Mouse (Mus musculus) ES-E14 (cell line): ENCODE data around the gene Thtpa. TPM values are rescaled to one million over a fixed set of nuclear protein-coding genes. Genes with fewer than 3 reads are reported as not detected.

Experiments used
- DNase-seq: peaks from one replicate; pipeline ENCODE4 v3.0.0-alpha.2; 2013; ENCODE audit warnings: low read depth, low spot score
- H3K27ac ChIP-seq: 2 replicates; pipeline ENCODE4 v1.5.1; 2012; ENCODE audit warnings: low read depth, mild to moderate bottlenecking, low read length, moderate library complexity, mixed read lengths; ENCODE audit not compliant: poor library complexity, insufficient read depth, severe bottlenecking
- H3K36me3 ChIP-seq: 2 replicates; pipeline ENCODE4 v1.6.1; 2012; ENCODE audit warnings: mild to moderate bottlenecking, low read length, moderate library complexity, mixed read lengths; ENCODE audit not compliant: control insufficient read depth, poor library complexity, insufficient read depth, severe bottlenecking
- H3K4me1 ChIP-seq, 2 experiments: fragments of 150-350 bp in 1 of 2; sonication (generic) in 1 of 2; 2 replicates each; pipeline ENCODE4 v1.6.1; 2012; ENCODE audit warnings: low read length in 2 of 2, mild to moderate bottlenecking in 1 of 2, mixed read lengths in 1 of 2; ENCODE audit not compliant: control insufficient read depth in 2 of 2, insufficient read depth in 2 of 2, poor library complexity in 1 of 2
- H3K4me3 ChIP-seq, 2 experiments: fragments of 150-350 bp in 1 of 2; sonication (generic) in 1 of 2; 2 replicates each; pipeline ENCODE4 v1.5.1; 2012; ENCODE audit warnings: low read length in 2 of 2, low read depth in 1 of 2, mild to moderate bottlenecking in 1 of 2, mixed read lengths in 1 of 2; ENCODE audit not compliant: insufficient read depth in 1 of 2, poor library complexity in 1 of 2, severe bottlenecking in 1 of 2
- H3K9ac ChIP-seq: 2 replicates; pipeline ENCODE4 v1.6.1; 2012; ENCODE audit warnings: low read depth, mild to moderate bottlenecking, low read length, mixed read lengths; ENCODE audit not compliant: poor library complexity, insufficient read depth, severe bottlenecking
- H3K9me3 ChIP-seq: fragments of 150-350 bp; sonication (generic); 2 replicates; pipeline ENCODE4 v1.6.1; 2012; ENCODE audit warnings: low read depth, mild to moderate bottlenecking, low read length; ENCODE audit not compliant: control insufficient read depth, insufficient read depth
- CHD2 ChIP-seq: IDR thresholded peaks from 2 replicates; pipeline ENCODE4 v1.6.1; 2014; ENCODE audit warnings: mild to moderate bottlenecking, low read depth, low read length, inconsistent platforms
- HCFC1 ChIP-seq: IDR thresholded peaks from 2 replicates; pipeline ENCODE4 v1.6.1; 2012; ENCODE audit warnings: low read length, inconsistent platforms, borderline replicate concordance; ENCODE audit not compliant: insufficient read depth
- MAFK ChIP-seq: IDR thresholded peaks from 2 replicates; pipeline ENCODE4 v1.6.1; 2014; ENCODE audit warnings: mild to moderate bottlenecking, low read depth, low read length, inconsistent platforms; ENCODE audit not compliant: insufficient read depth
- ZC3H11A ChIP-seq: IDR thresholded peaks from 2 replicates; pipeline ENCODE4 v1.6.1; 2012; ENCODE audit warnings: low read depth, mild to moderate bottlenecking, inconsistent platforms, low read length, borderline replicate concordance
- ZNF384 ChIP-seq: IDR thresholded peaks from 2 replicates; pipeline ENCODE4 v1.6.1; 2012; ENCODE audit warnings: low read depth, low read length, inconsistent platforms
- in situ Hi-C, 2 experiments: fragments of 600-800 bp; cut with MboI; formaldehyde crosslinking; loops; one replicate each; pipeline ENCODE4 v1.15.1; 2025; ENCODE audit warnings: low sequenced_read_pairs in 2 of 2, inconsistent platforms in 1 of 2; ENCODE audit not compliant: unreplicated experiment in 2 of 2
- total RNA-seq: library from RNA; depleted of rRNA; stranded (reverse); fragments of 300-350 nt; gene quantifications from 2 replicates; pipeline ENCODE4 v1.2.3, GENCODE M21; 2012

Gene Thtpa
- total RNA-seq, 1 experiment, result 7.9 TPM

DNA sequence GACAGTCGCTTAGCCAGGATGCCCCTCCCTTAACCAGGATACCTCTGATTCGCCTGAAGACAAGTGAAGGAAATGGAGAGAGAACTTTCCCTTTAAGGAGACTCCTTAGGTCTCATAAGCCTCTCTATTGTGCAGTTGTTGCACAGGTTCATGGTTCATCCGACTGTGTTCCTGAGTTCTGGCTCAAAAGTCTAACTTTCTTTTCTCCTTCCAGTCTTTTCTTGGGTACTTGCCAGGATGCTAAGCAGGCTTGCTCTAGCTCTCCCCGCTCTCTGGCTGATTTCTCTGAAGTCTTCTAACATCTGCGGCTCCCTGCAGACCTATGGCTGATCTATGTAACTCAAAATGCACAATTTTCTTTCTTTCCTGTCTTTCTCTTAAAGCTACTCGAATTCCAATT lies 11.1 kb upstream of the Thtpa start:
- peak overlapping the region; percentile 27; the same call in 1 of the 2 replicates for H3K27ac ChIP-seq
- in situ Hi-C loops, result loop anchor here in 1 of 2 experiments (10.0 kb wide), 1 partner anchor 189 kb away; the partner anchor contains the start of gene Pabpn1
- no peaks in the 10 kb centered on the region for H3K9me3 ChIP-seq
- no peak overlapping the region; the same call in 1 of the 2 replicates for H3K9ac ChIP-seq
- DNase-seq, result no peak
- H3K36me3 ChIP-seq, result peaks cover 2% of the 10 kb centered on the region; the same call in 1 of the 2 replicates
- H3K4me3 ChIP-seq, result no peak overlapping the region
- H3K4me1 ChIP-seq, result peaks cover 15 to 36% of the 10 kb centered on the region in 2 experiments
- TF ChIP-seq HCFC1 (no peak), CHD2 (no peak), ZC3H11A (no peak), ZNF384 (no peak), MAFK (no peak)

DNA sequence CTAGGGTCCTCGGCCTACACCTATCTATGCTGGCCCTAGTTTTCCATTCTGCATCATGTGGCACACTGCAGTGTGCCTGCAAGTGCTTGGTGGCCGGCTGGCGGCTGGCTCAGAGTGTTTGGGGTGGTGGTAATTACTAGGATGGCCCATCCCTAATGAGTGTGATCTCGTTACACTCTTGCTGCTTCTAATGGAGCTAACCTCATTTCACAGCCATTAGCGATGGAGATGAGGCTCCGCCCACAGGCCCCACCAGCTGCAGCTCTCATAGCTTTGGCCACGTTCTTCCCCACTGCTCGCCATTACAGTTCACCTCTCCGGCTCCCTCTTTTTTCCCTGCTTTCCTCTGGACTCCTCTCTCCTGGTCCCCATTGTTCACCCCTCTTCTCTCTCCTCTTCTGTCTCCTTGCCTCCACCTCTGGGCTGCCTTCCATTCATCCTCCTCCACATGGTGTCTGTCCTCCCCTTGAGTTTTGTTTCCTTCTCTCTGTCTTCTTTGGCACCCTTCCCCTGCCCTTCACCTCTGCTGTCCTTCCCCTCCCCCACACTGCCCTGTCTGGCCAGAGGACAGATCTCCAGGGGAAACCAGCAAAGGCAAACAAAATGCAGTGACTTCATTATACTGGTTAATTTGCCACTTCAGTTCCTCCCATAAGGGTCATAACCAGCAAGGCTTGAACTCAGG lies 9.1 kb upstream of the Thtpa start:
- Histone ChIP-seq H3K36me3 (peaks cover 2% of the 10 kb centered on the region; the same call in 1 of the 2 replicates), H3K9me3 (no peaks in the 10 kb centered on the region), H3K4me1 (peaks cover 13 to 32% of the 10 kb centered on the region in 2 experiments), H3K9ac (peak overlapping the region; percentile 70), H3K4me3 (peak overlapping the region; percentile 19 to 40; a peak in 2 of 4 replicates), H3K27ac (peak overlapping the region; percentile 98)
- TF ChIP-seq CHD2 (no peak), MAFK (no peak), HCFC1 (no peak), ZC3H11A (no peak), ZNF384 (no peak)
- peak; percentile 72 for DNase-seq
- in situ Hi-C loops, result loop anchor here in 1 of 2 experiments (10.0 kb wide), 1 partner anchor 191 kb away; the partner anchor contains the start of gene Pabpn1

DNA sequence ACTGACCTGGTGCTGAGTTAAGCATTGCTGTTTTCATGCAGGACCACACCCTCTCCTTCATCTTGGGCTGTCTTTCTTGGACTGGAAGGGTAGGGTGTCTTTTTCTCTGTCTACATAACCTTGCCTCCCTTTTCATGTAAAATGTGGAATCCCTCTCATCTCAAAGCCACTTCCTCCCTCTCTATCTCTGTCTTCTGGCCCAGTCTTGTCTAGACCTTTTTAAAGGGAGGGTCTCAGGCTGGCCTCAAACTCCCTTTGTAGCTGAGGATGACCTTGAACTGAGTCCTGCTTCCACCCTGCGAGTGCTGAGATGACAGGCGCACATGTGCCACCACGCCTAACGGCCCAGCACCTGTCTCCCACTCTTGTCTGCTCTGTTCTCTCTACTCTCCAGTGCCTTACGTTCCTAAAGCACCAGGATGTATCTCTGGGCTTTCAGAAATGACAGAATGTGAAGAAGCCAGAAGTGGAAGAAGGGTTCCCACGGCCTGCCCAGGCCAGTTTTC lies 8.5 kb upstream of the Thtpa start:
- H3K9me3 ChIP-seq, result no peaks in the 10 kb centered on the region
- H3K27ac ChIP-seq, result peak overlapping the region; percentile 98
- peaks cover 2% of the 10 kb centered on the region; the same call in 1 of the 2 replicates for H3K36me3 ChIP-seq
- H3K9ac ChIP-seq, result peak overlapping the region; percentile 54; the same call in 1 of the 2 replicates
- peak overlapping the region; percentile 11 to 13; a peak in 2 of 4 replicates for H3K4me3 ChIP-seq
- peak; percentile 87 for DNase-seq
- TF ChIP-seq ZC3H11A (no peak), MAFK (no peak), CHD2 (no peak), HCFC1 (no peak), ZNF384 (no peak)
- in situ Hi-C loops, result loop anchor here in 1 of 2 experiments (10.0 kb wide), 1 partner anchor 191 kb away; the partner anchor contains the start of gene Pabpn1
- H3K4me1 ChIP-seq, result peaks cover 13 to 35% of the 10 kb centered on the region in 2 experiments

DNA sequence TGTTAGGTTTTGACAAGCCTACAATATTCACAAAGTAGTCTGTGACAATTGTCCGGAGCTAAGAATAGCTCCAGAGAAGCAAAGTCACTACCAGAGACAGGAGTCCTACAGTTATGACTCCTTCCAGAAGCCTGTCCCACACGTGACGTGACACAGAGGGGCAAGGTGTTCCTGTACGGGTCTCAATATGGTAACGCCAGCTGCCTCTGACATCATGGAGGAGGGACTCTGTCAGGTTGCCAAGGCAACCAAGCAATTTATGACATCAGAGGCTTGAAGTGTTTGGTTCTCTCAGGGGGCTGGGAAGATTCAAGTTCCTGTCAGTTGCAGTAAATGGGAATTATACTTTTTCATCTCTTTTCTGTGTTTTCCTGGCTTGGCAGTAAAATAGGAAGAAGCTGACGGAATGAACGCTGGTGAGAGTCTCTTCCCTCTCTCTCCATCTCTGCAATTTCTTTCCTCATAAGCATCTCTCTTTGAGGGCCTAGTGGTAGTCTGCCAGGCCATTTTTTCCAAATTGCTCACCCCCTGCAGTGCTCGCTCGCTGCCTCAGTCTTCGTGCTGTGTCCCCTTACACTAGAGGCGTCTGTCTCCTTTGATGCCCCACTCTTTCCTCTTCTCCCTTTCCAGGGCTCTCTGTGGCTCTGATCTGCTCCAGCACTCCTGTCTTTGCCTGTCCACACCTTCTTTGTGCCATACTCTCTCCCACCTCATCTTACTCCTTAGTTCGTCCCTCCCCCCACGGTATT lies 5.2 kb upstream of the Thtpa start:
- H3K4me1 ChIP-seq, result peaks cover 12 to 33% of the 10 kb centered on the region in 2 experiments
- in situ Hi-C loops, result loop anchor here in 1 of 2 experiments (10.0 kb wide), 1 partner anchor 195 kb away; the partner anchor contains the start of gene Pabpn1
- no peak for DNase-seq

More for the DNA sequence above, 5.2 kb upstream of the Thtpa start:
- H3K9me3 ChIP-seq, result no peaks in the 10 kb centered on the region
- no peak overlapping the region for H3K4me3 ChIP-seq
- H3K27ac ChIP-seq, result no peak overlapping the region
- H3K36me3 ChIP-seq, result peaks cover 2% of the 10 kb centered on the region; the same call in 1 of the 2 replicates
- TF ChIP-seq ZNF384, result no peak
- TF ChIP-seq HCFC1, result no peak
- TF ChIP-seq MAFK, result no peak
- no peak for TF ChIP-seq CHD2
- no peak for TF ChIP-seq ZC3H11A
- no peak overlapping the region for H3K9ac ChIP-seq
